Mouse (Mus musculus): Measurements from ENCODE around the gene Slc25a13.
"Not testable (repeated sequence)": the region's sequence is repeated elsewhere in the genome, so short reads cannot be mapped to it uniquely, and the experiment has no call there.

The Slc25a13 gene

GRCm38 (mm10) chr6:6202451-6202850 is 14.5 kb downstream of the Slc25a13 start:
- DNase-seq (ENCODE audit: low read depth, low spot score): no peak

- DNase-seq (ENCODE audit: low read depth, low spot score): no peak
Observed at GRCm38 (mm10) chr6:6201977-6202376, 15.0 kb downstream of the Slc25a13 start.

- DNase-seq (ENCODE audit: low read depth, low spot score): no peak
Observed at GRCm38 (mm10) chr6:6199138-6199870, 17.7 kb downstream of the Slc25a13 start.

GRCm38 (mm10) chr6:6198056-6198455 is 18.9 kb downstream of the Slc25a13 start:
- not testable (repeated sequence) for DNase-seq (ENCODE audit: low read depth, low spot score)

- no peak for DNase-seq (ENCODE audit: low read depth, low spot score)
Observed at GRCm38 (mm10) chr6:6197339-6197738, 19.6 kb downstream of the Slc25a13 start.

GRCm38 (mm10) chr6:6196527-6196926 is 20.4 kb downstream of the Slc25a13 start:
- no peak for DNase-seq (ENCODE audit: low read depth, low spot score)

GRCm38 (mm10) chr6:6194831-6195230 is 22.1 kb downstream of the Slc25a13 start:
- DNase-seq (ENCODE audit: low read depth, low spot score): peak; percentile 73

- no peak for DNase-seq (ENCODE audit: low read depth, low spot score)
Observed at GRCm38 (mm10) chr6:6193906-6194305, 23.1 kb downstream of the Slc25a13 start.

GRCm38 (mm10) chr6:6192413-6192812 is 24.6 kb downstream of the Slc25a13 start:
- DNase-seq (ENCODE audit: low read depth, low spot score): no peak

GRCm38 (mm10) chr6:6191596-6192337 is 25.2 kb downstream of the Slc25a13 start:
- DNase-seq (ENCODE audit: low read depth, low spot score): peak; percentile 67

GRCm38 (mm10) chr6:6188970-6189369 is 28.0 kb downstream of the Slc25a13 start:
- DNase-seq (ENCODE audit: low read depth, low spot score): no peak

GRCm38 (mm10) chr6:6186468-6186867 is 30.5 kb downstream of the Slc25a13 start:
- DNase-seq (ENCODE audit: low read depth, low spot score): no peak

- no peak for DNase-seq (ENCODE audit: low read depth, low spot score)
Observed at GRCm38 (mm10) chr6:6185735-6186068, 31.3 kb downstream of the Slc25a13 start.

- no peak for DNase-seq (ENCODE audit: low read depth, low spot score)
Observed at GRCm38 (mm10) chr6:6184921-6185734, 31.8 kb downstream of the Slc25a13 start.

GRCm38 (mm10) chr6:6183601-6184000 is 33.4 kb downstream of the Slc25a13 start:
- DNase-seq (ENCODE audit: low read depth, low spot score): no peak

GRCm38 (mm10) chr6:6182191-6182590 is 34.8 kb downstream of the Slc25a13 start:
- DNase-seq (ENCODE audit: low read depth, low spot score): no peak

- not testable (repeated sequence) for DNase-seq (ENCODE audit: low read depth, low spot score)
Observed at GRCm38 (mm10) chr6:6178341-6178740, 38.6 kb downstream of the Slc25a13 start.

GRCm38 (mm10) chr6:6175350-6175971 is 41.5 kb downstream of the Slc25a13 start:
- DNase-seq (ENCODE audit: low read depth, low spot score): no peak

- DNase-seq (ENCODE audit: low read depth, low spot score): no peak
Observed at GRCm38 (mm10) chr6:6173935-6174561, 42.9 kb downstream of the Slc25a13 start.

- no peak for DNase-seq (ENCODE audit: low read depth, low spot score)
Observed at GRCm38 (mm10) chr6:6173166-6173934, 43.6 kb downstream of the Slc25a13 start.

Data from telencephalon, adult 2 months (tissue).